Mouse (Mus musculus) heart, adult 2 months (tissue): ENCODE results near the gene Slc11a1. TPM values are rescaled to one million over a fixed set of nuclear protein-coding genes. Genes with fewer than 3 reads are reported as not detected.

Experiments used
- DNase-seq, 2 experiments: peaks; one replicate each; pipeline ENCODE4 v3.0.0; 2021
- H3K27ac ChIP-seq: fragments of 200-600 bp; 2 replicates; pipeline ENCODE4 v1.8.1; 2022
- H3K27me3 ChIP-seq: fragments of 200-500 bp; 2 replicates; pipeline ENCODE4 v1.6.1; 2012; ENCODE audit warnings: mild to moderate bottlenecking, low read length, inconsistent platforms, mixed read lengths; ENCODE audit not compliant: control insufficient read depth, insufficient read depth
- H3K36me3 ChIP-seq: fragments of 200-500 bp; 2 replicates; pipeline ENCODE4 v1.6.1; 2012; ENCODE audit warnings: low read length, inconsistent platforms; ENCODE audit not compliant: control insufficient read depth, insufficient read depth
- H3K4me1 ChIP-seq: fragments of 200-500 bp; 2 replicates; pipeline ENCODE4 v1.6.1; 2011; ENCODE audit warnings: low read length; ENCODE audit not compliant: control insufficient read depth, insufficient read depth
- H3K4me3 ChIP-seq: fragments of 200-600 bp; 2 replicates; pipeline ENCODE4 v1.8.1; 2022
- H3K79me2 ChIP-seq: fragments of 200-500 bp; replicated peaks from 2 replicates; pipeline ENCODE4 v1.6.1; 2012; ENCODE audit warnings: mild to moderate bottlenecking, inconsistent platforms, low read length, moderate library complexity, mixed read lengths; ENCODE audit not compliant: control insufficient read depth, insufficient read depth
- H3K9ac ChIP-seq: fragments of 200-500 bp; 2 replicates; pipeline ENCODE4 v1.6.1; 2012; ENCODE audit warnings: low read depth, mild to moderate bottlenecking, control low read depth, inconsistent platforms, low read length, mixed read lengths
- CTCF ChIP-seq: fragments of 200-600 bp; IDR thresholded peaks from 2 replicates; pipeline ENCODE4 v1.8.1; 2022; ENCODE audit warnings: antibody characterized with exemption, mild to moderate bottlenecking, moderate library complexity
- EP300 ChIP-seq: fragments of 200-500 bp; IDR thresholded peaks from 2 replicates; pipeline ENCODE4 v1.6.1; 2011; ENCODE audit warnings: low read depth, low read length, control low read depth; ENCODE audit not compliant: insufficient read depth
- POLR2A ChIP-seq: fragments of 200-500 bp; IDR thresholded peaks from 2 replicates; pipeline ENCODE4 v1.6.1; 2011; ENCODE audit warnings: mild to moderate bottlenecking, low read depth, low read length, control low read depth; ENCODE audit not compliant: insufficient read depth
- WGBS: fragments of 180-500 bp; shearing (Covaris S2); methylation state at CpG from one replicate; pipeline ENCODE4 v1.1.7; 2018; 5-methylcytosine and 5-hydroxymethylcytosine counted together
- intact Hi-C: fragments of 180-260 bp; cut with DNase I; formaldehyde crosslinking; loops from one replicate; pipeline ENCODE4 v1.15.1; 2025
- polyA plus RNA-seq: library from polyadenylated mRNA; depleted of rRNA; stranded (reverse); fragments of >200 nt; gene quantifications from 2 replicates; pipeline ENCODE4 v1.2.3, GENCODE M21; 2012
- total RNA-seq, 2 experiments: library from RNA; stranded (reverse); gene quantifications; 2 replicates each; pipeline ENCODE4 v1.2.3; 2021

Slc11a1 gene
- total and polyA plus RNA-seq, 3 experiments, result 5.2 to 13.0 (median 5.8) TPM

- H3K79me2 ChIP-seq, result 0 out of 2 replicates have a peak, but pooled peaks cover 1% of the 10 kb centered on the region
- peaks cover 34% of the 10 kb centered on the region for H3K4me1 ChIP-seq
- DNase-seq, result no peak
Observed at GRCm38 (mm10) chr1:74332930-74333329, 42.1 kb upstream of the Slc11a1 start.

GRCm38 (mm10) chr1:74334607-74335006, 40.4 kb upstream of the Slc11a1 start:
- Histone ChIP-seq H3K27me3 (no peaks in the 10 kb centered on the region), H3K27ac (peak overlapping the region; percentile 91), H3K79me2 (0 out of 2 replicates have a peak, but pooled peaks cover 1% of the 10 kb centered on the region), H3K4me1 (peaks cover 39% of the 10 kb centered on the region), H3K9ac (no peak overlapping the region), H3K4me3 (peak overlapping the region; percentile 48), H3K36me3 (peaks cover 12% of the 10 kb centered on the region)
- intact Hi-C loops, result no loop called here
- DNase-seq, result no peak
- TF ChIP-seq POLR2A (no peak), EP300 (0 out of 2 replicates have a peak, but pooled peaks have one; percentile 40)
- WGBS, result 64% methylated on average over 3 of the region's 3 CpGs

More at GRCm38 (mm10) chr1:74332930-74333329, 42.1 kb upstream of the Slc11a1 start:
- Histone ChIP-seq H3K4me3 (peak overlapping the region; percentile 48), H3K9ac (peak overlapping the region; percentile 52), H3K27me3 (no peaks in the 10 kb centered on the region), H3K36me3 (peaks cover 8% of the 10 kb centered on the region), H3K27ac (peak overlapping the region; percentile 91)
- 9% methylated on average over 9 of the region's 9 CpGs for WGBS
- TF ChIP-seq EP300 (no peak), POLR2A (no peak), CTCF (no peak)
- intact Hi-C loops, result loop anchor here (2.0 kb wide), 1 partner anchor 56 kb away; no protein-coding TSS in a partner anchor

- Histone ChIP-seq H3K79me2 (0 out of 2 replicates have a peak, but pooled peaks cover 1% of the 10 kb centered on the region), H3K27ac (peak overlapping the region; percentile 91), H3K4me1 (peaks cover 40% of the 10 kb centered on the region), H3K4me3 (peak overlapping the region; percentile 48), H3K36me3 (peaks cover 12% of the 10 kb centered on the region), H3K27me3 (no peaks in the 10 kb centered on the region), H3K9ac (no peak overlapping the region)
- TF ChIP-seq POLR2A (peak; percentile 42), CTCF (no peak), EP300 (peak; percentile 94)
- peak; percentile 57 to 61 for DNase-seq
- intact Hi-C loops, result no loop called here
- 39% methylated on average over 4 of the region's 4 CpGs for WGBS
Observed at GRCm38 (mm10) chr1:74335033-74335432, 40.0 kb upstream of the Slc11a1 start.

GRCm38 (mm10) chr1:74335436-74336170, 39.4 kb upstream of the Slc11a1 start:
- 0 out of 2 replicates have a peak, but pooled peaks cover 1% of the 10 kb centered on the region for H3K79me2 ChIP-seq
- intact Hi-C loops, result no loop called here
- H3K9ac ChIP-seq, result no peak overlapping the region
- peak in 1 of 2 experiments; percentile 50 for DNase-seq
- WGBS, result 41% methylated on average over 6 of the region's 6 CpGs
- H3K27ac ChIP-seq, result peak overlapping the region; percentile 91
- TF ChIP-seq CTCF, result no peak
- 0 out of 2 replicates have a peak, but pooled peaks have one; percentile 9 for TF ChIP-seq POLR2A
- H3K4me1 ChIP-seq, result peaks cover 43% of the 10 kb centered on the region
- H3K36me3 ChIP-seq, result peaks cover 12% of the 10 kb centered on the region
- no peak overlapping the region for H3K4me3 ChIP-seq
- no peaks in the 10 kb centered on the region for H3K27me3 ChIP-seq

GRCm38 (mm10) chr1:74337241-74337771, 37.7 kb upstream of the Slc11a1 start:
- intact Hi-C loops, result no loop called here
- H3K36me3 ChIP-seq, result peaks cover 12% of the 10 kb centered on the region
- H3K27ac ChIP-seq, result peak overlapping the region; percentile 91
- H3K4me1 ChIP-seq, result peaks cover 38% of the 10 kb centered on the region
- DNase-seq, result no peak
- WGBS, result 59% methylated on average over 3 of the region's 3 CpGs
- no peaks in the 10 kb centered on the region for H3K27me3 ChIP-seq
- H3K79me2 ChIP-seq, result 0 out of 2 replicates have a peak, but pooled peaks cover 1% of the 10 kb centered on the region
- TF ChIP-seq EP300 (no peak), POLR2A (no peak), CTCF (no peak)
- H3K9ac ChIP-seq, result no peak overlapping the region
- no peak overlapping the region for H3K4me3 ChIP-seq

- Histone ChIP-seq H3K36me3 (peaks cover 12% of the 10 kb centered on the region), H3K27me3 (no peaks in the 10 kb centered on the region), H3K4me1 (peaks cover 39% of the 10 kb centered on the region), H3K9ac (no peak overlapping the region), H3K79me2 (0 out of 2 replicates have a peak, but pooled peaks cover 1% of the 10 kb centered on the region), H3K4me3 (no peak overlapping the region), H3K27ac (no peak overlapping the region; the same call in 1 of the 2 replicates)
- 54% methylated on average over 5 of the region's 5 CpGs for WGBS
- intact Hi-C loops, result no loop called here
- no peak for TF ChIP-seq POLR2A
- no peak for TF ChIP-seq EP300
- no peak for TF ChIP-seq CTCF
- no peak for DNase-seq
Observed at GRCm38 (mm10) chr1:74338013-74338412, 37.0 kb upstream of the Slc11a1 start.
